Mouse (Mus musculus) midbrain, embryonic 12.5 days (tissue): ENCODE measurements at regions not wholly inside any gene's neighbourhood (a gene's known extent, or its start where the extent isn't known, plus 50 kb on each side); places are given as distances from the start of the nearest gene placed in this dataset.

Experiments used
- ATAC-seq: fragments of 200-750 bp; cut with Nextera tagmentation; 2 replicates; pipeline ENCODE4 v1.8.0; 2017; ENCODE audit warnings: low read depth, moderate TSS enrichment, moderate library complexity; ENCODE audit not compliant: low FRiP score
- H3K27ac ChIP-seq: fragments of 300-500 bp; sonication (generic); replicated peaks from 2 replicates; pipeline ENCODE4 v1.5.1; 2016; ENCODE audit warnings: mild to moderate bottlenecking
- H3K27me3 ChIP-seq: fragments of 300-500 bp; sonication (generic); 2 replicates; pipeline ENCODE4 v1.6.1; 2016; ENCODE audit warnings: mild to moderate bottlenecking
- H3K36me3 ChIP-seq: fragments of 300-500 bp; sonication (generic); 2 replicates; pipeline ENCODE4 v1.6.1; 2016
- H3K4me1 ChIP-seq: fragments of 300-500 bp; sonication (generic); 2 replicates; pipeline ENCODE4 v1.6.1; 2016
- H3K4me2 ChIP-seq: fragments of 300-500 bp; sonication (generic); replicated peaks from 2 replicates; pipeline ENCODE4 v1.6.1; 2016; ENCODE audit warnings: mild to moderate bottlenecking, moderate library complexity
- H3K4me3 ChIP-seq: fragments of 300-500 bp; sonication (generic); 2 replicates; pipeline ENCODE4 v1.5.1; 2016; ENCODE audit warnings: mild to moderate bottlenecking
- H3K9ac ChIP-seq: fragments of 300-500 bp; sonication (generic); replicated peaks from 2 replicates; pipeline ENCODE4 v1.6.1; 2016; ENCODE audit warnings: mild to moderate bottlenecking, moderate library complexity
- H3K9me3 ChIP-seq: fragments of 300-500 bp; sonication (generic); 2 replicates; pipeline ENCODE4 v1.6.1; 2016; ENCODE audit warnings: mild to moderate bottlenecking
- WGBS: fragments of 180-500 bp; shearing (Covaris S2); methylation state at CpG from one replicate; pipeline ENCODE4 v1.1.7; 2016; 5-methylcytosine and 5-hydroxymethylcytosine counted together

- 79% methylated on average over 5 of the region's 5 CpGs for WGBS
- no peak for ATAC-seq
- no peak overlapping the region for H3K27ac ChIP-seq
Observed at GRCm38 (mm10) chr8:126216391-126216790, 82.0 kb upstream of the Slc35f3 start.

DNA sequence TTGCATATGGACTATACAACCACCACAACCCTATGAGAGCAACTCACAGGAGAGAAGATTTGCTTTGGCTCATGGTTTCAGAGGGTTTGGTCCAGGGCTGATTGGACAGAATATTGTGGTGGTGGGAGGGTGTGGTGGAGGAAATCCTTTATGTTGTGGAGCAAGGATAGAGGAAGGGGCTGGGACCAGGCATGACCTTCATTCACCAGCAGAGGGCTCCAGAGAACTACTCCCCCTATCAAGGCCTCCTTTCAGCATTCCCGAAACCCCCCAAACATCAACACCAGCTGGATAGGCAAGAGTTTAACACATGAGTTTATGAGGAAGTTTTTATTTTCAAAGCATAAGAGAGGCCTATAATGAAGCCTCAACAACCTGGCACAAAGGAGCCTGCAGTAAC is 76.7 kb upstream of the Slc35f3 start:
- H3K27me3 ChIP-seq = no peaks in the 10 kb centered on the region
- no peak overlapping the region for H3K9ac ChIP-seq
- 76% methylated on average over 1 of the region's 1 CpGs for WGBS

More at GRCm38 (mm10) chr8:126216391-126216790, 82.0 kb upstream of the Slc35f3 start:
- no peaks in the 10 kb centered on the region for H3K9me3 ChIP-seq
- no peaks in the 10 kb centered on the region for H3K36me3 ChIP-seq
- no peaks in the 10 kb centered on the region for H3K4me1 ChIP-seq
- no peak overlapping the region for H3K4me2 ChIP-seq
- no peak overlapping the region for H3K4me3 ChIP-seq
- H3K9ac ChIP-seq = no peak overlapping the region
- H3K27me3 ChIP-seq = no peaks in the 10 kb centered on the region

DNA sequence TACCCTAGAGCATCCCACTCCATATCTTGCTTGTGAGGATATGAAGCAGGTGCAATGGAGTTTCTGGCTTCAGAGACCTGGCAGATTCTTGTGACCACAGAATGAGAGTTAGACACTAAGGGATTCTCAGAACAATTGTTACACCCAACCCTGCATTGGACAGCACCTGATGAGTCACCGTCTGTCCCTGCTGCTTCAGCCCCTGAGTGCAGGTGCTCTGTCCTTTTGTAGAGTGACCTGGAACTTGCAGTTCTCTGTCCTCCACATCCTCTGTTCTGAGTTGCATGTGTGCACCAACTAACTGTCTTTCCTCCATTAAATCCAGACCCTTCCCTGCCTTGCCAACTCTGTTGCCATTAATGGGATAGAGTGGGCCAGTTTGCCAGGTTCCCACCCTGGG is 66.6 kb upstream of the Slc35f3 start:
- ATAC-seq = no peak
- Histone ChIP-seq H3K27ac (no peak overlapping the region), H3K9ac (no peak overlapping the region), H3K4me3 (no peak overlapping the region), H3K4me2 (no peak overlapping the region), H3K27me3 (peaks cover 5% of the 10 kb centered on the region), H3K36me3 (no peaks in the 10 kb centered on the region), H3K4me1 (no peaks in the 10 kb centered on the region), H3K9me3 (no peaks in the 10 kb centered on the region)
- 100% methylated on average over 1 of the region's 1 CpGs for WGBS

More for the DNA sequence above, 76.7 kb upstream of the Slc35f3 start:
- no peaks in the 10 kb centered on the region for H3K4me1 ChIP-seq
- no peaks in the 10 kb centered on the region for H3K36me3 ChIP-seq
- no peak overlapping the region for H3K4me2 ChIP-seq
- no peak overlapping the region for H3K27ac ChIP-seq
- no peak overlapping the region for H3K4me3 ChIP-seq
- H3K9me3 ChIP-seq = no peaks in the 10 kb centered on the region
- ATAC-seq = no peak

DNA sequence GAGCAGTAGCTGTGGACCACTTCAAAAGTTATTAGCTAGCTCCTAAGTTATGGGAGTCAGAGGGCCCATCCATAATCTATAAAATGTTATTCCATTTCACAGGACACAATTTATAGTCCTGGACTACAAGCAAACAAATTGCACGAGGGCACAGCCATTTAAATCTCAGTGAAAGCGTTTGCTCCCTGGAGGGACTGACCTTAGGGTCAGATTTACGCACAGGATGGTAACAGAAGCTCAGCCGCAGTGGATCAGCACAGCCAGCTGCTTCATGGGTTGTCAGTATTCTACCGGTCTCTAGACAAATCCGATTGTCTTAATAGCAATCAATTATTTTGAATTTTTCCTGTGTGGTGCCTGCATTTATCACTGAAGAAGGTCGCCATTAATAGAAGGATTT is 65.8 kb upstream of the Slc35f3 start:
- 31% methylated on average over 7 of the region's 7 CpGs for WGBS
- no peaks in the 10 kb centered on the region for H3K9me3 ChIP-seq
- H3K27me3 ChIP-seq = peaks cover 5% of the 10 kb centered on the region
- no peaks in the 10 kb centered on the region for H3K36me3 ChIP-seq
- no peak for ATAC-seq
- H3K27ac ChIP-seq = no peak overlapping the region
- no peak overlapping the region for H3K4me3 ChIP-seq
- no peaks in the 10 kb centered on the region for H3K4me1 ChIP-seq
- no peak overlapping the region for H3K9ac ChIP-seq
- H3K4me2 ChIP-seq = no peak overlapping the region

- Histone ChIP-seq H3K36me3 (no peaks in the 10 kb centered on the region), H3K4me1 (no peaks in the 10 kb centered on the region), H3K4me2 (no peak overlapping the region), H3K4me3 (no peak overlapping the region), H3K27me3 (peaks cover 3% of the 10 kb centered on the region; the same call in 1 of the 2 replicates), H3K27ac (no peak overlapping the region), H3K9me3 (no peaks in the 10 kb centered on the region), H3K9ac (no peak overlapping the region)
- no peak for ATAC-seq
Observed at GRCm38 (mm10) chr8:126239684-126240083, 58.7 kb upstream of the Slc35f3 start.

GRCm38 (mm10) chr8:126244321-126244720 is 54.0 kb upstream of the Slc35f3 start:
- H3K9ac ChIP-seq = no peak overlapping the region
- H3K27me3 ChIP-seq = peaks cover 20% of the 10 kb centered on the region
- no peaks in the 10 kb centered on the region for H3K9me3 ChIP-seq
- no peak overlapping the region for H3K27ac ChIP-seq
- 48% methylated on average over 4 of the region's 4 CpGs for WGBS
- H3K4me2 ChIP-seq = no peak overlapping the region
- no peak overlapping the region for H3K4me3 ChIP-seq
- no peaks in the 10 kb centered on the region for H3K36me3 ChIP-seq
- no peaks in the 10 kb centered on the region for H3K4me1 ChIP-seq
- ATAC-seq = no peak
